Mouse (Mus musculus) NIH3T3 (cell line): ENCODE results near the gene Fam43a.
A peak's percentile ranks its signal among the peaks of the same experiment; 100 is the strongest.

Experiments
- DNase-seq: peaks from one replicate; pipeline ENCODE4 v3.0.0-alpha.2; 2012; ENCODE audit warnings: low read depth

The Fam43a gene

GRCm38 (mm10) chr16:30595835-30596557 is 3.5 kb upstream of the Fam43a start:
- DNase-seq: peak; percentile 46

- DNase-seq: peak; percentile 94
Measured at GRCm38 (mm10) chr16:30596959-30597681, 2.4 kb upstream of the Fam43a start.

GRCm38 (mm10) chr16:30600431-30601045 is 1.0 kb downstream of the Fam43a start:
- peak; percentile 75 for DNase-seq

DNA sequence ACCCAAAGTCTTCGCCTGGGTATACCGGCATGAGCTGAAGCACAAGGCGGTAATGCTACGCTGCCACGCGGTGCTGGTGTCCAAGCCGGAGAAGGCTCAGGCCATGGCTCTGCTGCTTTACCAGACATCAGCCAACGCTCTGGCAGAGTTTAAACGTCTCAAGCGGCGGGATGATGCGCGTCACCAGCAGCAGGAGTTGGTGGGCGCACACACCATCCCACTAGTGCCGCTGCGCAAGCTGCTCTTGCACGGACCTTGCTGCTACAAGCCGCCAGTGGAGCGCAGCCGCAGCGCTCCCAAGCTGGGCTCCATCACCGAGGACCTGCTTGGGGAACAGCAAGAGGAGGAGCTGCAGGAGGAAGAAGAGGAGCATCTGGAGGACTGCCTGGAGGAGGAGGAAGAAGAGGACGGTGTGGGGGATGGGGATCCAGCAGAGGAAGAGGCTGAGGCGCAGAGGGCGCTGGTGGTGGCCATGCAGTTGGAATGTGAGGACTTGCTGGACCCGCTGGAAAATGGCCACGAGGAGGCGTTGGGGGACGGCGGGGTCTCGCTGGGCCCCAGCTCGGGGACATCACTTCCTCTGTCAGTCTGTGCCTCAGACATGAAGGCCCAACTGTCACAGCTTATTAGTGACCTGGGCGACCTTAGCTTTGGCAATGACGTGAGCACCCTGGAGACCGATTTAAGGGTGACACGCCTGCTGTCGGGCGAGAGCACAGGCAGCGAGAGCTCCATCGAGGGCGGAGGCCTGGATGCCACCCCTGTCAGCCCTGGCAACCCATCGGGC is 1.7 kb downstream of the Fam43a start:
- DNase-seq: no peak

DNA sequence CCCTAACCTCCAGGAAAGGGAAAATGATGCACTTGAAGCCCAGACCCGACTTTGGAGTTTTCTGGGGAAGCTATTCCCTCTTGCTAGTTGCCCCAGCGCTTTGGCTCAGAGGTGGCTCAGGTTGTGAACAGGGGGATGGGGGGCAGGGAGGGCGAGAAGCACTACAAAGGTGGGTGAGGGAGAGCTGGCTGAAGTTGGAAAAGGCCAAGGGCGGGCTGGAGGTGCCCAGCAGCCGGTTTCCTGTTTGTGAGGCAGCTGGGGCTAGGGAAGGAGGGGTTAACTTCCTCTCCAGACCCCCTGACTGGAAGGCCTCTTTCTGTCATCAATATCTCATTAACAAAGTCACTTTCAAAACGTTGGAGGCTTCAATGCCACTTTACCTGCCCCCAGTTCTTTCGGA is 2.4 kb downstream of the Fam43a start:
- no peak for DNase-seq

DNA sequence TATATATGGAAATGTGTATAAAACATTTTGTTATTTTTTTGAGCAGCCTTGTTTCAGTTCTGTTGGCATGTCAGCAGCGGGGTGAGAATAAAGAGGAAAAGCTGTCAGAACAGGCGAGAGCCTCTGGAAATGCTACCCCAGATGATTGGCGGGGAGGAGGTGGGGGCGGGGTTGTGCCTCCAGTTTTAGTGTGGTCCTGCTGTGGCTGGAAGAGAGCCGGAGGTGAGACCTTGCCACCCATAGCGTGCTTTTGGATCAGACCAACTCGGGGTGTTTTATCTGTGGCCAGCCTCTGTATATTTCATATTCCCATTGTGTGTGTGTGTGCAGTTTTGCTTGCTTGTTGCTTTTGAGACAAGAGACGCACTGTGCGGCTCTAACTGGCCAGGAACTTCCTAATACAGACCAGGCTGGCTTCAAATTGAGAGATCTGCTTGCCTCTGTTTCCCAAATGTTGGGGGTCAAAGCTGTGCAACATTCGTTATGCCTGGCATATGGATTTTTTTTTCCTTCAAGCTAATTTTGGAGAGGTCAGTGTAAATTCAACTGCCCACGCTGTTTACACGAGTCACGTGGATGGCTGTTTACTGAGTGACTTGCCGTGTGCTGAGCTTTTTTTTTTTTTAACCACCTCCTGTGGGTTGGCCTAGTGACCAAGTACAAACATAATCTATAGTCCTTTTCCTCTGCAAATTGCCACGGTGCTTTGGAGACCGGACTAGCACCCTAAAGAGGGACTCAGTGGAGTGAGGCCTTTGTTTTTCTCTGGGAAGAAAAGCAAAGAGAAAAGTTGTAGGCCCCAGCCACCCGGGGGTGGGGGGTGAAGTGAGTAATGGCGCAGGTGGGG is 3.4 kb downstream of the Fam43a start:
- no peak for DNase-seq

DNA sequence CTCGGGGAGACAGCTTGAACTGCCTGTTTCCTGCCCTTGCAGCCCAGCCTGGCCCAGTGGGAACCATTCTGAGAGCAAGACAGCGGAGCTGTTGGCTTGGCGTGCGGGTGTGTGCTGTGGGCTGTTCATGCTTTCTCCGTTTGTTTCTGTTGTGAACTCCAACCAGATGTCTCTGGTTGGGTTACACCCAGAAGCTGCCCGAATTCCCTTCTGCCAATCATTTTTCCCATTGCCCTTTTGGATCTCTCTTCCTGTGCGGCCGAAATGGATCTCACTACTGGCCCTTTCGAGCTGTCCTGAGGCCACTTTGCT is 4.0 kb downstream of the Fam43a start:
- DNase-seq: no peak

GRCm38 (mm10) chr16:30604061-30604806 is 4.7 kb downstream of the Fam43a start:
- DNase-seq: no peak

GRCm38 (mm10) chr16:30604807-30605137 is 5.2 kb downstream of the Fam43a start:
- DNase-seq: no peak

DNA sequence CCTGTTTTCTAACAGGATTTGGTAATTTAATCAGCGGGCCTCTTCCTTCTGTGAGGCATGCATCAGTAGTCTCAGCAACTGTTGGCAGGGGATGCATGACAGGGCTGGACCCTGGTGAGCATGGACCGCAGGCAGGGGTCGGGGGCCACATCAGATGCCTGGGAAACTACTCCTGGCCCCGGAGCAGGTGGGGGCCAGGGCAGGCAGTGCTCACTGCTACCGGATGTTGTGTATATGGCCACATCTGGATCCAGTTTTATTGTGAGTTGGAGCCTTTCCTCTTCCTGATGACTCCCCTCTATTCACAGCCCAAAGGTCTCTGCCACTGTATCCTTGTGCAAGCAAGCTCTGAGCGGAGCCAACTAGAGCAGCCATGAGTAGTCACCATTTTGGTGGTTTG is 6.0 kb downstream of the Fam43a start:
- peak; percentile 57 for DNase-seq

DNA sequence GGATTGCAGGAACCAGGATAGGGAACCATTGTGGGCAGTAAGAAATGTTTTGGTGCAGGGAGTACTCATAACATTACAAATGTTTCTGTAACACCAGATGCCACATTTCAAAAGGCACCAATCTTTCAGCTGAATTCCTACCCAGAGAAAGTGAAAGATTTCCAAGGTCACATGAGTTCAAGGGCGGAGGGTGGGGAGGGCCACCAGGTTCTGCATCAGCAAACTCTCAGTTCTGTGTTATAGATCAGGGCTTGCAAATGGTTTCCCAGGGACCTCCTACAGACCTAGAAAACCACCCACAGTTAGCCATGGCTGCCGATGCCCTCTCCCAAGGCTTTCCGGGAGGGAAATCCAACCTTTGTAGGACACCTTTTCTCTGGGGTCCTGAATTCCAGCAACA is 8.3 kb downstream of the Fam43a start:
- DNase-seq: no peak

- no peak for DNase-seq
Measured at GRCm38 (mm10) chr16:30611331-30611730, 11.8 kb downstream of the Fam43a start.

DNA sequence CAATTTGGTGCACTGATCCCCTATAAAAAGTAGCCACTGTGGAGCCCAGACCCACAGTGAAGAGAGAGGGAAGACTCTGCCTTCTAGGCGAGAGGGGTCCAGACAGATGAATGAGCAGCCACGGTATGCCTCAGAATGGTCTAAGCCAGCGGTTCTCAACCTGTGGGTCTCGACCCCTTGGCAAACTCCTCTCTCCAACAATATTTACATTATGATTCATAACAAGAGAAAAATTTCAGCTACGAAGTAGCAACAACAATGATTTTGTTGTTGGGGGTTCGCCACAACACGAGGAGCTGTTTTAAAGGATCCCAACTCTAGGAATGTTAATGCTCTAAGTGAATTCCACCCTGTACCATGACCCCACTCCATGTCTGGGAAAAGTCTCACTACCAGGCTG is 13.6 kb downstream of the Fam43a start:
- peak; percentile 71 for DNase-seq

DNA sequence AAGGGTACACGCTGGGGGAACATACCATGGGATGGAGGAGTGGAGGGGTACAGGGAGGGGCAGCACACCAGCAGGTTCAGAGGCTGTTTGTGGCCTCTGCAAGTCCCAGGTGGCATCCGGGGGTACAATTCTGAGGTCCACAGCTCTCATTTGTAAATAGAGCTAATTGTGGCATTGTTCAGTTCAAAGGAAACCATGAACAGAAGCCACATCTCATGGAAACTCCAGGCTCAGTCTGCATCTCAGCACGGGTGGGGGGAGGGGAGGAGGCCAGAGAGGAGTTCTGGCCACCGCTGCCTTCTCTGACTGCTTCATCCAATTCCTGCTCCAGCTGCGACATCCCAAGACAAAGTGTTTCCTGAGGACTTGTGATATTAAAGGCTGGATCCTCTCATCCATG is 14.6 kb downstream of the Fam43a start:
- no peak for DNase-seq

DNA sequence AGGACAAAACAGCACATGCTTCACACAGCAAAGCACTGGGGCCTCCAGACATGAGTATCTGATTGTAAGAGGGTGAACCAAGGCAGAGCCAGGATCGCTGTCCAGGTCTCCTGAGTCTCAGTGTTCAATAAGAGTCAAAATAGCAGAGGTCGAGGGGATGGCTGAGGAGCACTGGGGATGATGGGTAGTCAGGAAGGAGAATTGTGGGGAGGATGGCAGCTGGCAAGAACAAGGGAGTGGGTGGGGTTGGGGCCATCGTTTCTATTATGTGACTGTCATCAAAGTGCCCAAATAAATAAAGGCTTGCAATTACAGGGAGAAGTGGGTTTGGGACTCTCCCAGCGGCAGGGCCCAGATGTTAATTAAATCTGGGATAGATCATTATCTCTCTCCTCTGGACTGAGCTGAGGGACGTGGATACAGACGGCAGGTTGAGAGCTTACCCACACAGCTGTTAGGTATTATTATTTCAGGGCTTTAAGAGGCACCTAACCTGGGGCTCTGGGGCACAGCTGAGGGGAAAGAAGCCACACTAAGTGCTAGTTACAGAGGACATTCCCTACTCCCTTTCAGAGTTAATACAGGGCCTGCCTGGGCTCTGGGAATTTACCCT is 15.3 kb downstream of the Fam43a start:
- DNase-seq: no peak

GRCm38 (mm10) chr16:30616281-30616680 is 16.8 kb downstream of the Fam43a start:
- DNase-seq: no peak

DNA sequence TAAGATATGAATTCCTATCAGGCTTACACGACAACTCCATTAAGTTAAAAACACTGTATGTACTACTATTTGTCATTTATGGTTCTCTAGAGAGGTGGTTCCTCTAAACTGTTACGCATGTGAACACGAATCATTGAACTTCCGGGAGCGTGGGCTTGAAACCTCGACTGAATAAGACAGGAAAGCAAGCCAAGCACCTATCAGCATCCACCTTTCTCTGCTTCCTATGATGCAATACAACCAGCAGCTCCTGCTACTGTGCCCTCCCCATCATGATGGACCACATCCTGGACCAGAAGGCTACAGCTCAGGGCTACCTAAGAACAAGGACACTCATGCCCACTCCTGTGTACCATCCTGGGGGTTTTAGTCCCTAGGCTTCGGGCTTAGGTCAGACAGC is 24.1 kb downstream of the Fam43a start:
- no peak for DNase-seq

DNA sequence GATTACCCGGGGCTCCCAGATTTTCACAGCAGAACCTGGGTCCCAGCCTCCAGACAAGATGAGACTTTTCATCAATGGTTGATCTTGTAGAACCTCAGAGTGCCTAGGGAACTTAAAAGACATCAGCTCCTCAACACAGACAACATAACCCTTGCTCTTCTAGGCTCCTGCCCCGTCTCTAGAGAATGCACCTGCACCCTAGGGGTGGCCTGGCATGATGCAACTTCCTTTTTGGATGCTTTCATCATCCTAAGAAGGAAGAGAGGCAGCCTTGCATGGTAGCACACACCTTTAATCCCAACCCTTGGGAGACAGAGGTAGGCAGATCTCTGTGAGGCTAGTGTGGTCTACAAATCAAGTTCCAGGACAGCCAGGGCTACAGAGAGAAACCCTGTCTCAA is 25.1 kb downstream of the Fam43a start:
- DNase-seq: no peak

GRCm38 (mm10) chr16:30627586-30628337 is 28.2 kb downstream of the Fam43a start:
- DNase-seq: no peak

DNA sequence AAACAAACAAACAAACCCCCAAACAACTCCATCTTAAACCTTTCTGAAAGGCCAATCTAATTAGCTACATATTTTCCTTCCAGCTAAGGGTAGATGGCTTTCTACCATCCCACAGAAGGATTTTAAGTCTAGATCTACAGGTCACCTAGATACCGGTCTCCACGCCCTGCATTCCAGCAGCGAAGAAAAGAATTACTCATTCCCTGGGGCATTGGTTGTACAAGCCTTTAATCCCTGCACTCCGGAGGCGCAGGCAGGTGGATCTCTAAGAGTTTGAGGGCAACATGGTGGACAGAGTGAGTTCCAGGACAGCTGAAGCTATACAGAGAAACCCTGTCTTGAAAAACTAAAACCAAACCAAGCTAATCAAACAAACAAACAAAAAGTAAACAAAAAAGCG is 28.9 kb downstream of the Fam43a start:
- DNase-seq: no peak
